Mouse (Mus musculus): ENCODE results near the gene Amacr. TPM values are rescaled to one million over a fixed set of nuclear protein-coding genes. Genes with fewer than 3 reads are reported as not detected.

Amacr gene
- polyA plus RNA-seq, 1 experiment, result 5.6 TPM

GRCm38 (mm10) chr15:10999832-11000231, 18.3 kb downstream of the Amacr start:
- TF ChIP-seq CTCF (IDR thresholded peaks at IDR 0.05; ENCODE audit: borderline replicate concordance, extremely low read depth, insufficient read depth, insufficient read length), result no peak
- no peak for TF ChIP-seq POLR2A (IDR thresholded peaks at IDR 0.05; ENCODE audit: borderline replicate concordance, extremely low read depth, insufficient read depth, insufficient read length, poor library complexity, severe bottlenecking)
- peak; percentile 31 for DNase-seq (ENCODE audit: low read depth)

- TF ChIP-seq POLR2A (IDR thresholded peaks at IDR 0.05; ENCODE audit: borderline replicate concordance, extremely low read depth, insufficient read depth, insufficient read length, poor library complexity, severe bottlenecking) (no peak), CTCF (IDR thresholded peaks at IDR 0.05; ENCODE audit: borderline replicate concordance, extremely low read depth, insufficient read depth, insufficient read length) (no peak)
- DNase-seq (ENCODE audit: low read depth), result no peak
Observed at GRCm38 (mm10) chr15:11000421-11000820, 18.9 kb downstream of the Amacr start, which contains the start of gene Slc45a2. TSS of gene Slc45a2 (plus strand) at chr15:11000721.

GRCm38 (mm10) chr15:11003791-11004190, 22.2 kb downstream of the Amacr start:
- DNase-seq (ENCODE audit: low read depth), result no peak
- TF ChIP-seq CTCF (IDR thresholded peaks at IDR 0.05; ENCODE audit: borderline replicate concordance, extremely low read depth, insufficient read depth, insufficient read length) (no peak), POLR2A (IDR thresholded peaks at IDR 0.05; ENCODE audit: borderline replicate concordance, extremely low read depth, insufficient read depth, insufficient read length, poor library complexity, severe bottlenecking) (no peak)

DNA sequence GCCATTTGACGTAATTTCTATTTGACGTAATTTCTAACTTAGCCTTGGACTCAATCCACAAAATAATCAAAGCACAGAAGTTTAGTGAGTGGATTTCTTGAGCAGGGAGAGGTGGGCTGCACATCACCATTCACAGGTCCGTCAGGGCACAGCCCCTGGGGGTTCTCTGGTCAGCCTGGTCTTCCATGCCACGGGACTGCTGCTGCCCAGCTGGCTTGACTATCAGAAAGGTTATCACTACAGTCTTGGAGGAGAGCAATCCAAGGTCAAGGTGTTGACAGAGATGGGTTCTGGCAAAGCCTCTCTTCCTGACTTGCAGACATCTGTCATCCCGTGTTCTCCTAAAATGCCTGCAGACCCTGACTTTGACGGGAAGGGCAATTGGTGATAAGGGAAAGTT, 23.1 kb downstream of the Amacr start:
- TF ChIP-seq CTCF (IDR thresholded peaks at IDR 0.05; ENCODE audit: borderline replicate concordance, extremely low read depth, insufficient read depth, insufficient read length) (no peak), POLR2A (IDR thresholded peaks at IDR 0.05; ENCODE audit: borderline replicate concordance, extremely low read depth, insufficient read depth, insufficient read length, poor library complexity, severe bottlenecking) (no peak)
- no peak for DNase-seq (ENCODE audit: low read depth)

DNA sequence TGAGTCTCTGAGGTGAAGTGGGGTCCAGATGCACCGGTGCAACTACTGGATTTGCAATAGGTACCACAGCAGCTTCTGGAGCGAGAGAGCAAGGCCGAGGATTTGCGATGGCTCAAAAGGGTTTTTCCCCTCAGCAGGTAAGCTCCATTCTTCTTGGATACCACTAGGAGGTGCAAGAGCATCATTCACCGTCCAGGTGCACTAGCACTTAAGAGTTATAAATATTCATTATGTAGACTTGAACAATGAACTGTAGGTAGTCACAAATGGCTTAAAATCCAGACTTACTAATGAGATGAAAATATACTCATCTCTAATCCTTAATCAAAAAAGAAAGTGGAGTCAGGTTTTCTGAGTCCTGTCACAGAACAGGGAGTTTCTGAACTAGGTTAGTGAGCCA, 27.2 kb downstream of the Amacr start:
- TF ChIP-seq CTCF (IDR thresholded peaks at IDR 0.05; ENCODE audit: borderline replicate concordance, extremely low read depth, insufficient read depth, insufficient read length) (peak; percentile 41; the same call in 1 of the 2 replicates), POLR2A (IDR thresholded peaks at IDR 0.05; ENCODE audit: borderline replicate concordance, extremely low read depth, insufficient read depth, insufficient read length, poor library complexity, severe bottlenecking) (no peak)
- peak; percentile 70 for DNase-seq (ENCODE audit: low read depth)

DNA sequence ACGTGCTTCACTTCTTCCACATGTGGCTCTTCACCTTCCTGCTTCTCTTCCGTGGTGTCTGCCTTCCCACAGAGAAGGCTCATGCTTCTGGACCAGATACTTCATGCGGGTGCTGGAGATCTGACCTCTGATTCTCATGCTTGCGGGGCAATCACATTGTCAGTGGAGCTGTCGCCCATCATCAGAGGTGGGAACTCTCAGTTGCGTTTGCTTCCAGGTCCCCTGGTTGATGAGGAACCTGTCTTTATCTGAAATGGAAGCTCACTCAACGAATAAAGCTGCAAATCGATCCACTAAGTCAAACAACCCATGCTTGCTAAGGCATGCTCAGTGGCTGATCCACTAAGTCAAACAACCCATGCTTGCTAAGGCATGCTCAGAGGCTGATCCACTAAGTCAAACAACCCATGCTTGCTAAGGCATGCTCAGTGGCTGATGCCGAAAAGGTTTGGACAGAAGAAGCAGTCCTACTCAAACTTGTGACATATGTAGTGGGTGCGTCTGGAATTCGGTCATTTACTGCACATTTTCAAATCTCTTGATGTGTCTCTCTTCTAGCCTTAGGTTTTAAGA, 29.5 kb downstream of the Amacr start:
- no peak for DNase-seq (ENCODE audit: low read depth)

GRCm38 (mm10) chr15:11014931-11015330, 33.4 kb downstream of the Amacr start:
- DNase-seq (ENCODE audit: low read depth), result no peak
- no peak for TF ChIP-seq CTCF (IDR thresholded peaks at IDR 0.05; ENCODE audit: borderline replicate concordance, extremely low read depth, insufficient read depth, insufficient read length)
- TF ChIP-seq POLR2A (IDR thresholded peaks at IDR 0.05; ENCODE audit: borderline replicate concordance, extremely low read depth, insufficient read depth, insufficient read length, poor library complexity, severe bottlenecking), result no peak

More for the DNA sequence above, 29.5 kb downstream of the Amacr start:
- TF ChIP-seq CTCF (IDR thresholded peaks at IDR 0.05; ENCODE audit: borderline replicate concordance, extremely low read depth, insufficient read depth, insufficient read length) (no peak), POLR2A (IDR thresholded peaks at IDR 0.05; ENCODE audit: borderline replicate concordance, extremely low read depth, insufficient read depth, insufficient read length, poor library complexity, severe bottlenecking) (no peak)

- no peak for TF ChIP-seq CTCF (IDR thresholded peaks at IDR 0.05; ENCODE audit: borderline replicate concordance, extremely low read depth, insufficient read depth, insufficient read length)
- no peak for TF ChIP-seq POLR2A (IDR thresholded peaks at IDR 0.05; ENCODE audit: borderline replicate concordance, extremely low read depth, insufficient read depth, insufficient read length, poor library complexity, severe bottlenecking)
- DNase-seq (ENCODE audit: low read depth), result no peak
Observed at GRCm38 (mm10) chr15:11026801-11027561, 45.4 kb downstream of the Amacr start.

DNA sequence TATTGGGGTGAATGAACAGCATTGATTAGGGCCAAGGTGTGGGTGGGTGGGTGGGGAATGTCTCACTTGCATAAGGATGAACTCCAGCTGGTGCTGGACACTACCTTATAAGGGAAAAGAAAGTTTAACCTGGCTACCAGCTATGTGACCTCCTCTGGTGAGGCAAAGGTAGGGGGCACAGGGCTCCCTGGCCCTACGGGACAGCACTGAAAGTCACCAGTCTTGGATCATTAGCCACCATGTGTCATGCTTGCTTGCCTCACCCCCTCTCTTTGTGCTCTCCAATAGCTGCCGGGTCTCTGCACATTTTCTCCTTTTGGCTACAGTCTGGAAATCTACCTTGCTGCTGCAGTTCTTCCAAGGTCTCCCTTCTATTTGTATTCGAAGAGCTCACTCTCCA, 48.6 kb downstream of the Amacr start:
- no peak for DNase-seq (ENCODE audit: low read depth)
- no peak for TF ChIP-seq POLR2A (IDR thresholded peaks at IDR 0.05; ENCODE audit: borderline replicate concordance, extremely low read depth, insufficient read depth, insufficient read length, poor library complexity, severe bottlenecking)
- no peak for TF ChIP-seq CTCF (IDR thresholded peaks at IDR 0.05; ENCODE audit: borderline replicate concordance, extremely low read depth, insufficient read depth, insufficient read length)

GRCm38 (mm10) chr15:11035947-11036474, 54.5 kb downstream of the Amacr start:
- peak; percentile 37 for DNase-seq (ENCODE audit: low read depth)
- TF ChIP-seq POLR2A (IDR thresholded peaks at IDR 0.05; ENCODE audit: borderline replicate concordance, extremely low read depth, insufficient read depth, insufficient read length, poor library complexity, severe bottlenecking) (no peak), CTCF (IDR thresholded peaks at IDR 0.05; ENCODE audit: borderline replicate concordance, extremely low read depth, insufficient read depth, insufficient read length) (no peak)

- TF ChIP-seq POLR2A (IDR thresholded peaks at IDR 0.05; ENCODE audit: borderline replicate concordance, extremely low read depth, insufficient read depth, insufficient read length, poor library complexity, severe bottlenecking) (no peak), CTCF (IDR thresholded peaks at IDR 0.05; ENCODE audit: borderline replicate concordance, extremely low read depth, insufficient read depth, insufficient read length) (no peak)
- DNase-seq (ENCODE audit: low read depth), result peak; percentile 27
Observed at GRCm38 (mm10) chr15:11036535-11037375, 55.2 kb downstream of the Amacr start.
